Mouse (Mus musculus): ENCODE results near the gene Cga. TPM values are rescaled to one million over a fixed set of nuclear protein-coding genes. Genes with fewer than 3 reads are reported as not detected.

Gene Cga
- total and polyA plus RNA-seq, 2 experiments from 2014 or later = not detected

GRCm38 (mm10) chr4:34858903-34859302 is 34.7 kb upstream of the Cga start:
- no peak for ATAC-seq (ENCODE audit: insufficient read depth, low read depth)
- Histone ChIP-seq H3K27ac (ENCODE audit: low read depth) (no peak overlapping the region), H3K4me3 (ENCODE audit: low read depth, low read length) (no peak overlapping the region), H3K36me3 (replicated peaks; ENCODE audit: control insufficient read depth, insufficient read depth, low read length) (no peaks in the 10 kb centered on the region), H3K9ac (replicated peaks; ENCODE audit: low read depth, low read length) (no peak overlapping the region), H3K4me1 (ENCODE audit: control insufficient read depth, insufficient read depth) (peaks cover 6% of the 10 kb centered on the region; the same call in 1 of the 2 replicates), H3K27me3 (ENCODE audit: control insufficient read depth, insufficient read depth, low read length) (no peaks in the 10 kb centered on the region), H3K4me2 (ENCODE audit: low read depth, low read length) (no peak overlapping the region), H3K9me3 (replicated peaks; ENCODE audit: control insufficient read depth, low read length) (no peaks in the 10 kb centered on the region)
- 81% methylated on average over 3 of the region's 3 CpGs for WGBS
- no peak for DNase-seq (ENCODE audit: low spot score)
- TF ChIP-seq CTCF (IDR thresholded peaks at IDR 0.05; ENCODE audit: low read depth) (no peak), EP300 (IDR thresholded peaks at IDR 0.05; ENCODE audit: low read depth) (no peak)

GRCm38 (mm10) chr4:34859416-34859815 is 34.2 kb upstream of the Cga start:
- no peak for ATAC-seq (ENCODE audit: insufficient read depth, low read depth)
- Histone ChIP-seq H3K27ac (ENCODE audit: low read depth) (no peak overlapping the region), H3K36me3 (replicated peaks; ENCODE audit: control insufficient read depth, insufficient read depth, low read length) (no peaks in the 10 kb centered on the region), H3K27me3 (ENCODE audit: control insufficient read depth, insufficient read depth, low read length) (no peaks in the 10 kb centered on the region), H3K9me3 (replicated peaks; ENCODE audit: control insufficient read depth, low read length) (no peaks in the 10 kb centered on the region), H3K9ac (replicated peaks; ENCODE audit: low read depth, low read length) (no peak overlapping the region), H3K4me1 (ENCODE audit: control insufficient read depth, insufficient read depth) (peaks cover 6% of the 10 kb centered on the region; the same call in 1 of the 2 replicates), H3K4me2 (ENCODE audit: low read depth, low read length) (no peak overlapping the region), H3K4me3 (ENCODE audit: low read depth, low read length) (no peak overlapping the region)
- WGBS = 74% methylated on average over 3 of the region's 3 CpGs
- no peak for TF ChIP-seq EP300 (IDR thresholded peaks at IDR 0.05; ENCODE audit: low read depth)
- no peak for TF ChIP-seq CTCF (IDR thresholded peaks at IDR 0.05; ENCODE audit: low read depth)
- no peak for DNase-seq (ENCODE audit: low spot score)

GRCm38 (mm10) chr4:34861438-34861837 is 32.1 kb upstream of the Cga start:
- H3K4me3 ChIP-seq (ENCODE audit: low read depth, low read length) = no peak overlapping the region
- H3K4me1 ChIP-seq (ENCODE audit: control insufficient read depth, insufficient read depth) = peaks cover 6% of the 10 kb centered on the region; the same call in 1 of the 2 replicates
- WGBS = 78% methylated on average over 3 of the region's 3 CpGs
- no peak overlapping the region for H3K27ac ChIP-seq (ENCODE audit: low read depth)
- H3K9me3 ChIP-seq (replicated peaks; ENCODE audit: control insufficient read depth, low read length) = no peaks in the 10 kb centered on the region
- H3K4me2 ChIP-seq (ENCODE audit: low read depth, low read length) = no peak overlapping the region
- DNase-seq (ENCODE audit: low spot score) (no peak), ATAC-seq (ENCODE audit: insufficient read depth, low read depth) (no peak)
- TF ChIP-seq EP300 (IDR thresholded peaks at IDR 0.05; ENCODE audit: low read depth) (no peak), CTCF (IDR thresholded peaks at IDR 0.05; ENCODE audit: low read depth) (no peak)
- no peaks in the 10 kb centered on the region for H3K27me3 ChIP-seq (ENCODE audit: control insufficient read depth, insufficient read depth, low read length)
- H3K9ac ChIP-seq (replicated peaks; ENCODE audit: low read depth, low read length) = no peak overlapping the region
- H3K36me3 ChIP-seq (replicated peaks; ENCODE audit: control insufficient read depth, insufficient read depth, low read length) = no peaks in the 10 kb centered on the region

GRCm38 (mm10) chr4:34869813-34870212 is 23.8 kb upstream of the Cga start:
- H3K27me3 ChIP-seq (ENCODE audit: control insufficient read depth, insufficient read depth, low read length) = no peaks in the 10 kb centered on the region
- DNase-seq (ENCODE audit: low spot score) (no peak), ATAC-seq (ENCODE audit: insufficient read depth, low read depth) (no peak)
- no peak for TF ChIP-seq EP300 (IDR thresholded peaks at IDR 0.05; ENCODE audit: low read depth)
- TF ChIP-seq CTCF (IDR thresholded peaks at IDR 0.05; ENCODE audit: low read depth) = no peak
- no peak overlapping the region for H3K27ac ChIP-seq (ENCODE audit: low read depth)
- no peaks in the 10 kb centered on the region for H3K36me3 ChIP-seq (replicated peaks; ENCODE audit: control insufficient read depth, insufficient read depth, low read length)
- no peak overlapping the region for H3K4me3 ChIP-seq (ENCODE audit: low read depth, low read length)
- WGBS = 76% methylated on average over 3 of the region's 3 CpGs
- H3K9me3 ChIP-seq (replicated peaks; ENCODE audit: control insufficient read depth, low read length) = no peaks in the 10 kb centered on the region
- no peaks in the 10 kb centered on the region for H3K4me1 ChIP-seq (ENCODE audit: control insufficient read depth, insufficient read depth)
- H3K4me2 ChIP-seq (ENCODE audit: low read depth, low read length) = no peak overlapping the region
- no peak overlapping the region for H3K9ac ChIP-seq (replicated peaks; ENCODE audit: low read depth, low read length)

- Histone ChIP-seq H3K9ac (replicated peaks; ENCODE audit: low read depth, low read length) (no peak overlapping the region), H3K27ac (ENCODE audit: low read depth) (no peak overlapping the region), H3K4me3 (ENCODE audit: low read depth, low read length) (no peak overlapping the region), H3K27me3 (ENCODE audit: control insufficient read depth, insufficient read depth, low read length) (no peaks in the 10 kb centered on the region), H3K4me2 (ENCODE audit: low read depth, low read length) (no peak overlapping the region), H3K4me1 (ENCODE audit: control insufficient read depth, insufficient read depth) (no peaks in the 10 kb centered on the region), H3K9me3 (replicated peaks; ENCODE audit: control insufficient read depth, low read length) (no peaks in the 10 kb centered on the region), H3K36me3 (replicated peaks; ENCODE audit: control insufficient read depth, insufficient read depth, low read length) (no peaks in the 10 kb centered on the region; the same call in 1 of the 2 replicates)
- TF ChIP-seq EP300 (IDR thresholded peaks at IDR 0.05; ENCODE audit: low read depth) (no peak), CTCF (IDR thresholded peaks at IDR 0.05; ENCODE audit: low read depth) (no peak)
- WGBS = 83% methylated on average over 4 of the region's 4 CpGs
- no peak for DNase-seq (ENCODE audit: low spot score)
- ATAC-seq (ENCODE audit: insufficient read depth, low read depth) = no peak; the same call in 1 of the 2 replicates
These were observed 20.6 kb upstream of the Cga start for GRCm38 (mm10) chr4:34872896-34873495.

- Histone ChIP-seq H3K4me1 (ENCODE audit: control insufficient read depth, insufficient read depth) (no peaks in the 10 kb centered on the region), H3K4me3 (ENCODE audit: low read depth, low read length) (no peak overlapping the region), H3K36me3 (replicated peaks; ENCODE audit: control insufficient read depth, insufficient read depth, low read length) (no peaks in the 10 kb centered on the region; the same call in 1 of the 2 replicates), H3K9me3 (replicated peaks; ENCODE audit: control insufficient read depth, low read length) (no peaks in the 10 kb centered on the region), H3K27me3 (ENCODE audit: control insufficient read depth, insufficient read depth, low read length) (no peaks in the 10 kb centered on the region), H3K27ac (ENCODE audit: low read depth) (no peak overlapping the region), H3K4me2 (ENCODE audit: low read depth, low read length) (no peak overlapping the region), H3K9ac (replicated peaks; ENCODE audit: low read depth, low read length) (no peak overlapping the region)
- 55% methylated on average over 1 of the region's 1 CpGs for WGBS
- TF ChIP-seq EP300 (IDR thresholded peaks at IDR 0.05; ENCODE audit: low read depth) (no peak), CTCF (IDR thresholded peaks at IDR 0.05; ENCODE audit: low read depth) (no peak)
- DNase-seq (ENCODE audit: low spot score) = no peak
- no peak for ATAC-seq (ENCODE audit: insufficient read depth, low read depth)
These were observed 19.3 kb upstream of the Cga start for GRCm38 (mm10) chr4:34874234-34874633.
